Mouse (Mus musculus): ENCODE results near the gene Tesk1. TPM values are rescaled to one million over a fixed set of nuclear protein-coding genes. Genes with fewer than 3 reads are reported as not detected.

The Tesk1 gene
- polyA plus RNA-seq (2015; fragmentation: Nextera tagmentation; extraction: Ambion mirVana), result 1.6 and 4.9 TPM in 2 replicates

- WGBS, result 24% methylated on average over 4 of the region's 4 CpGs
- H3K36me3 ChIP-seq (ENCODE audit: control insufficient read depth, insufficient read depth), result peaks cover 10% of the 10 kb centered on the region
- H3K9me3 ChIP-seq (replicated peaks; ENCODE audit: control insufficient read depth, low read length), result no peaks in the 10 kb centered on the region
- H3K27me3 ChIP-seq (ENCODE audit: control insufficient read depth, insufficient read depth, low read length), result no peaks in the 10 kb centered on the region
- no peak for ATAC-seq (replicated peaks; ENCODE audit: extremely low read depth, insufficient read depth, low FRiP score)
- peak within 1 kb of the TSS; percentile 97 for H3K4me2 ChIP-seq (ENCODE audit: low read depth, low read length)
- peak within 1 kb of the TSS; percentile 99 for H3K9ac ChIP-seq (ENCODE audit: low read length)
- peak within 1 kb of the TSS; percentile 99 for H3K27ac ChIP-seq (ENCODE audit: low read length)
- H3K4me1 ChIP-seq (ENCODE audit: control insufficient read depth, insufficient read depth, low read length), result peaks cover 9% of the 10 kb centered on the region
- peak within 1 kb of the TSS; percentile 91 for H3K4me3 ChIP-seq (ENCODE audit: low read length)
Observed at GRCm38 (mm10) chr4:43441639-43442038, at the start of gene Tesk1. Gene Tesk1 (plus strand): TSS chr4:43441939.

GRCm38 (mm10) chr4:43394345-43394891 lies 47.3 kb upstream of the Tesk1 start:
- WGBS, result 15% methylated on average over 15 of the region's 15 CpGs
- no peaks in the 10 kb centered on the region for H3K36me3 ChIP-seq (ENCODE audit: control insufficient read depth, insufficient read depth)
- H3K9me3 ChIP-seq (replicated peaks; ENCODE audit: control insufficient read depth, low read length), result no peaks in the 10 kb centered on the region
- H3K4me2 ChIP-seq (ENCODE audit: low read depth, low read length), result peak overlapping the region; percentile 54
- H3K4me1 ChIP-seq (ENCODE audit: control insufficient read depth, insufficient read depth, low read length), result peaks cover 36% of the 10 kb centered on the region
- ATAC-seq (replicated peaks; ENCODE audit: extremely low read depth, insufficient read depth, low FRiP score), result peak; percentile 79
- H3K9ac ChIP-seq (ENCODE audit: low read length), result peak overlapping the region; percentile 67
- peak overlapping the region; percentile 92 for H3K27ac ChIP-seq (ENCODE audit: low read length)
- no peaks in the 10 kb centered on the region for H3K27me3 ChIP-seq (ENCODE audit: control insufficient read depth, insufficient read depth, low read length)
- peak overlapping the region; percentile 9; the same call in 1 of the 2 replicates for H3K4me3 ChIP-seq (ENCODE audit: low read length)

- peak overlapping the region; percentile 67 for H3K9ac ChIP-seq (ENCODE audit: low read length)
- no peaks in the 10 kb centered on the region for H3K36me3 ChIP-seq (ENCODE audit: control insufficient read depth, insufficient read depth)
- H3K4me1 ChIP-seq (ENCODE audit: control insufficient read depth, insufficient read depth, low read length), result peaks cover 38% of the 10 kb centered on the region
- H3K4me2 ChIP-seq (ENCODE audit: low read depth, low read length), result peak overlapping the region; percentile 54
- no peaks in the 10 kb centered on the region for H3K27me3 ChIP-seq (ENCODE audit: control insufficient read depth, insufficient read depth, low read length)
- no peaks in the 10 kb centered on the region for H3K9me3 ChIP-seq (replicated peaks; ENCODE audit: control insufficient read depth, low read length)
- no peak for ATAC-seq (replicated peaks; ENCODE audit: extremely low read depth, insufficient read depth, low FRiP score)
- H3K4me3 ChIP-seq (ENCODE audit: low read length), result no peak overlapping the region
- WGBS, result 66% methylated on average over 5 of the region's 5 CpGs
- H3K27ac ChIP-seq (ENCODE audit: low read length), result peak overlapping the region; percentile 92
Observed at GRCm38 (mm10) chr4:43395147-43395546, 46.6 kb upstream of the Tesk1 start.

- Histone ChIP-seq H3K27me3 (ENCODE audit: control insufficient read depth, insufficient read depth, low read length) (no peaks in the 10 kb centered on the region), H3K4me1 (ENCODE audit: control insufficient read depth, insufficient read depth, low read length) (peaks cover 44% of the 10 kb centered on the region), H3K4me2 (ENCODE audit: low read depth, low read length) (no peak overlapping the region), H3K9me3 (replicated peaks; ENCODE audit: control insufficient read depth, low read length) (no peaks in the 10 kb centered on the region), H3K36me3 (ENCODE audit: control insufficient read depth, insufficient read depth) (no peaks in the 10 kb centered on the region), H3K4me3 (ENCODE audit: low read length) (no peak overlapping the region), H3K9ac (ENCODE audit: low read length) (no peak overlapping the region), H3K27ac (ENCODE audit: low read length) (0 out of 2 replicates have a peak overlapping the region, but pooled peaks have one; percentile 0)
- no peak for ATAC-seq (replicated peaks; ENCODE audit: extremely low read depth, insufficient read depth, low FRiP score)
- WGBS, result 77% methylated on average over 9 of the region's 9 CpGs
Observed at GRCm38 (mm10) chr4:43395836-43396235, 45.9 kb upstream of the Tesk1 start.

GRCm38 (mm10) chr4:43396381-43396780 lies 45.4 kb upstream of the Tesk1 start:
- H3K4me2 ChIP-seq (ENCODE audit: low read depth, low read length), result no peak overlapping the region
- H3K27ac ChIP-seq (ENCODE audit: low read length), result no peak overlapping the region
- no peak for ATAC-seq (replicated peaks; ENCODE audit: extremely low read depth, insufficient read depth, low FRiP score)
- no peaks in the 10 kb centered on the region for H3K27me3 ChIP-seq (ENCODE audit: control insufficient read depth, insufficient read depth, low read length)
- H3K9ac ChIP-seq (ENCODE audit: low read length), result no peak overlapping the region
- H3K36me3 ChIP-seq (ENCODE audit: control insufficient read depth, insufficient read depth), result no peaks in the 10 kb centered on the region
- H3K4me3 ChIP-seq (ENCODE audit: low read length), result no peak overlapping the region
- 80% methylated on average over 5 of the region's 5 CpGs for WGBS
- peaks cover 48% of the 10 kb centered on the region for H3K4me1 ChIP-seq (ENCODE audit: control insufficient read depth, insufficient read depth, low read length)
- H3K9me3 ChIP-seq (replicated peaks; ENCODE audit: control insufficient read depth, low read length), result no peaks in the 10 kb centered on the region

- Histone ChIP-seq H3K27ac (ENCODE audit: low read length) (peak overlapping the region; percentile 99), H3K4me1 (ENCODE audit: control insufficient read depth, insufficient read depth, low read length) (peaks cover 59% of the 10 kb centered on the region), H3K4me2 (ENCODE audit: low read depth, low read length) (no peak overlapping the region), H3K9me3 (replicated peaks; ENCODE audit: control insufficient read depth, low read length) (no peaks in the 10 kb centered on the region), H3K9ac (ENCODE audit: low read length) (peak overlapping the region; percentile 18; the same call in 1 of the 2 replicates), H3K36me3 (ENCODE audit: control insufficient read depth, insufficient read depth) (no peaks in the 10 kb centered on the region), H3K27me3 (ENCODE audit: control insufficient read depth, insufficient read depth, low read length) (no peaks in the 10 kb centered on the region), H3K4me3 (ENCODE audit: low read length) (no peak overlapping the region)
- WGBS, result 85% methylated on average over 4 of the region's 4 CpGs
- ATAC-seq (replicated peaks; ENCODE audit: extremely low read depth, insufficient read depth, low FRiP score), result no peak
Observed at GRCm38 (mm10) chr4:43398014-43398413, 43.7 kb upstream of the Tesk1 start.

GRCm38 (mm10) chr4:43398829-43399331 lies 42.9 kb upstream of the Tesk1 start:
- WGBS, result 9% methylated on average over 17 of the region's 17 CpGs
- H3K9me3 ChIP-seq (replicated peaks; ENCODE audit: control insufficient read depth, low read length), result no peaks in the 10 kb centered on the region
- no peaks in the 10 kb centered on the region for H3K36me3 ChIP-seq (ENCODE audit: control insufficient read depth, insufficient read depth)
- H3K27me3 ChIP-seq (ENCODE audit: control insufficient read depth, insufficient read depth, low read length), result no peaks in the 10 kb centered on the region
- peaks cover 56% of the 10 kb centered on the region for H3K4me1 ChIP-seq (ENCODE audit: control insufficient read depth, insufficient read depth, low read length)
- peak overlapping the region; percentile 77 for H3K9ac ChIP-seq (ENCODE audit: low read length)
- peak; percentile 31 for ATAC-seq (replicated peaks; ENCODE audit: extremely low read depth, insufficient read depth, low FRiP score)
- H3K4me3 ChIP-seq (ENCODE audit: low read length), result peak overlapping the region; percentile 46
- H3K27ac ChIP-seq (ENCODE audit: low read length), result peak overlapping the region; percentile 99
- H3K4me2 ChIP-seq (ENCODE audit: low read depth, low read length), result peak overlapping the region; percentile 73

- Histone ChIP-seq H3K4me2 (ENCODE audit: low read depth, low read length) (peak overlapping the region; percentile 73), H3K27ac (ENCODE audit: low read length) (peak overlapping the region; percentile 99), H3K9me3 (replicated peaks; ENCODE audit: control insufficient read depth, low read length) (no peaks in the 10 kb centered on the region), H3K36me3 (ENCODE audit: control insufficient read depth, insufficient read depth) (no peaks in the 10 kb centered on the region), H3K4me1 (ENCODE audit: control insufficient read depth, insufficient read depth, low read length) (peaks cover 53% of the 10 kb centered on the region), H3K4me3 (ENCODE audit: low read length) (peak overlapping the region; percentile 46), H3K9ac (ENCODE audit: low read length) (peak overlapping the region; percentile 77), H3K27me3 (ENCODE audit: control insufficient read depth, insufficient read depth, low read length) (no peaks in the 10 kb centered on the region)
- ATAC-seq (replicated peaks; ENCODE audit: extremely low read depth, insufficient read depth, low FRiP score), result peak; percentile 88
- WGBS, result 30% methylated on average over 31 of the region's 31 CpGs
Observed at GRCm38 (mm10) chr4:43399391-43400131, 42.2 kb upstream of the Tesk1 start.

- H3K4me2 ChIP-seq (ENCODE audit: low read depth, low read length), result peak overlapping the region; percentile 12; the same call in 1 of the 2 replicates
- 36% methylated on average over 10 of the region's 10 CpGs for WGBS
Observed at GRCm38 (mm10) chr4:43400976-43401375, 40.8 kb upstream of the Tesk1 start.

More at GRCm38 (mm10) chr4:43400976-43401375, 40.8 kb upstream of the Tesk1 start:
- Histone ChIP-seq H3K9me3 (replicated peaks; ENCODE audit: control insufficient read depth, low read length) (no peaks in the 10 kb centered on the region), H3K4me3 (ENCODE audit: low read length) (no peak overlapping the region), H3K27me3 (ENCODE audit: control insufficient read depth, insufficient read depth, low read length) (no peaks in the 10 kb centered on the region), H3K4me1 (ENCODE audit: control insufficient read depth, insufficient read depth, low read length) (peaks cover 55% of the 10 kb centered on the region), H3K36me3 (ENCODE audit: control insufficient read depth, insufficient read depth) (no peaks in the 10 kb centered on the region), H3K9ac (ENCODE audit: low read length) (peak overlapping the region; percentile 16), H3K27ac (ENCODE audit: low read length) (peak overlapping the region; percentile 99)
- 0 out of 2 replicates have a peak, but pooled peaks have one; percentile 12 for ATAC-seq (replicated peaks; ENCODE audit: extremely low read depth, insufficient read depth, low FRiP score)
